Comparison of ENCODE assay signal across 13 mouse cellular contexts in the genomic region with DNA sequence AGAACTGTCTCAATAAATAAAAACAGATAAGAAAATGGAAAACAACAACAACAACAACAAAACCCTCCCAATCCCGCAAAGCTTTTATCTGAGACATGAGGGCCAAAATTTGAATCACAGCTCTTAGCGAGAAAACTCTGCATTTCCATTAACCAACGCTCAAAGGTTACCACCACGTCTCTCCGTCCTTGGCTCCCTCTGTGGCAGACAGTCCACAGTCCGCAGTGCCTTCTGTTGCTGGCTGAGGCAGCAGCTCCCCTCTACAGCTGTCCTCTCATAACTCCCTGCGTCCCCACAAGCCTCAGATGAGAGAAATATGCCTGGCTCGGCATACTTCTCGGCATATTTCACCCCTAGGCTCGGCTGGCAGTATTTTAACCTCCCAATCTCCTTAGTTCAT.
"Had no signal": no experiment of that assay in that cellular context is flagged by ENCODE, and none has a peak within 500 bp of the region (broad histone marks: within the 10 kb centered on the region; RNA-seq: fewer than 3 reads in every experiment).

No protein-coding gene starts in this region.

- ATAC-seq: intestine, embryonic 16.5 days; midbrain, embryonic 15.5 days had no signal

- DNase-seq: lung, postnatal 14 days; thymus, postnatal 4 days had no signal

- H3K9ac ChIP-seq: liver, embryonic 15.5 days; lung, embryonic 15.5 days; midbrain, embryonic 15.5 days; neural tube, embryonic 12.5 days had no signal

- H3K36me3 ChIP-seq: limb, embryonic 10.5 days; liver, embryonic 15.5 days; lung, embryonic 15.5 days; midbrain, embryonic 15.5 days; neural tube, embryonic 12.5 days had no signal

- H3K9me3 ChIP-seq: limb, embryonic 10.5 days; liver, embryonic 15.5 days; lung, embryonic 15.5 days; megakaryocyte, embryonic 14.5 days; midbrain, embryonic 15.5 days; neural tube, embryonic 12.5 days had no signal

- H3K27me3 ChIP-seq: liver, embryonic 15.5 days; lung, embryonic 15.5 days; midbrain, embryonic 15.5 days had no signal

- H3K27ac ChIP-seq: left cerebral cortex, adult 2 months; limb, embryonic 10.5 days; liver, embryonic 15.5 days; lung, embryonic 15.5 days; macrophage; midbrain, embryonic 15.5 days; neural tube, embryonic 12.5 days; stomach, postnatal 0 days had no signal

- H3K4me2 ChIP-seq: liver, embryonic 15.5 days; lung, embryonic 15.5 days; midbrain, embryonic 11.5 days; midbrain, embryonic 15.5 days; neural tube, embryonic 12.5 days had no signal

- H3K4me3 ChIP-seq: left cerebral cortex, adult 2 months; limb, embryonic 10.5 days; liver, embryonic 15.5 days; lung, embryonic 15.5 days; megakaryocyte, embryonic 14.5 days; midbrain, embryonic 15.5 days; neural tube, embryonic 12.5 days had no signal
